Mouse (Mus musculus) CH12.LX (cell line): ENCODE measurements around the gene Sema7a. TPM values are rescaled to one million over a fixed set of nuclear protein-coding genes. Genes with fewer than 3 reads are reported as not detected.

ENCODE experiments used
- DNase-seq: peaks from one replicate; pipeline ENCODE4 v3.0.0-alpha.2; 2013; ENCODE audit errors: extremely low read depth
- H3K27ac ChIP-seq: 2 replicates; pipeline ENCODE4 v1.5.1; 2012; ENCODE audit warnings: low read depth, mild to moderate bottlenecking, control low read depth, moderate library complexity; ENCODE audit not compliant: insufficient read depth
- H3K27me3 ChIP-seq: replicated peaks from 2 replicates; pipeline ENCODE3; 2012; ENCODE audit warnings: inconsistent platforms
- H3K36me3 ChIP-seq, 2 experiments: replicated peaks in 1 of 2; 2 replicates each; pipeline versions ENCODE3 to v1.6.1; 2012; ENCODE audit warnings: inconsistent platforms in 1 of 2, low read length in 1 of 2, mild to moderate bottlenecking in 1 of 2, mixed read lengths in 1 of 2, moderate library complexity in 1 of 2; ENCODE audit not compliant: control insufficient read depth in 1 of 2, insufficient read depth in 1 of 2
- H3K4me1 ChIP-seq, 2 experiments: 2 replicates each; pipeline ENCODE4 v1.6.1; 2012; ENCODE audit warnings: inconsistent platforms in 1 of 2, moderate library complexity in 1 of 2; ENCODE audit not compliant: insufficient read depth in 2 of 2, control insufficient read depth in 1 of 2
- H3K4me2 ChIP-seq: 2 replicates; pipeline ENCODE4 v1.6.1; 2012; ENCODE audit warnings: low read depth, mild to moderate bottlenecking, control low read depth; ENCODE audit not compliant: poor library complexity, insufficient read depth, severe bottlenecking
- H3K4me3 ChIP-seq, 3 experiments: fragments of 150-350 bp in 1 of 3; sonication (generic) in 1 of 3; replicated peaks in 1 of 3; 2 replicates each; pipeline versions ENCODE3 to v1.5.1; 2011 to 2012; ENCODE audit warnings: low read depth in 2 of 3, low read length in 2 of 3, mild to moderate bottlenecking in 2 of 3, moderate library complexity in 2 of 3, control low read depth in 1 of 3, improper control_type of control experiment in 1 of 3, inconsistent platforms in 1 of 3, mixed read lengths in 1 of 3; ENCODE audit not compliant: poor library complexity in 1 of 3
- H3K79me2 ChIP-seq: replicated peaks from 2 replicates; pipeline ENCODE4 v1.6.1; 2012; ENCODE audit warnings: mild to moderate bottlenecking, moderate library complexity; ENCODE audit not compliant: control insufficient read depth, poor library complexity, insufficient read depth, severe bottlenecking; ENCODE audit errors: extremely low read depth
- H3K9ac ChIP-seq: 2 replicates; pipeline ENCODE4 v1.6.1; 2012; ENCODE audit warnings: low read depth, mild to moderate bottlenecking, control low read depth, moderate library complexity; ENCODE audit not compliant: insufficient read depth
- H3K9me3 ChIP-seq: replicated peaks from 2 replicates; pipeline ENCODE3; 2012; ENCODE audit warnings: low read length, inconsistent platforms, mixed read lengths
- CHD1 ChIP-seq: IDR thresholded peaks from 2 replicates; pipeline ENCODE4 v1.6.1; 2012; ENCODE audit warnings: low read depth, low read length, improper control_type of control experiment, inconsistent platforms
- CHD2 ChIP-seq: IDR thresholded peaks from 2 replicates; pipeline ENCODE4 v1.6.1; 2011; ENCODE audit warnings: low read length, improper control_type of control experiment
- CTCF ChIP-seq, 2 experiments: IDR thresholded peaks in 1 of 2; conservative IDR thresholded peaks in 1 of 2; 2 replicates each; pipeline ENCODE4 v1.5.1; 2011 to 2012; ENCODE audit warnings: low read depth in 2 of 2, low read length in 2 of 2, improper control_type of control experiment in 1 of 2, inconsistent platforms in 1 of 2, mild to moderate bottlenecking in 1 of 2, moderate library complexity in 1 of 2
- E2F4 ChIP-seq: IDR thresholded peaks from 2 replicates; pipeline ENCODE4 v1.6.1; 2011; ENCODE audit warnings: low read depth, low read length, improper control_type of control experiment; ENCODE audit not compliant: insufficient replicate concordance
- ELF1 ChIP-seq: IDR thresholded peaks from 2 replicates; pipeline ENCODE4 v1.6.1; 2014; ENCODE audit warnings: low read depth, mild to moderate bottlenecking, inconsistent platforms, low read length, improper control_type of control experiment
- EP300 ChIP-seq: IDR thresholded peaks from 2 replicates; pipeline ENCODE4 v1.6.1; 2011; ENCODE audit warnings: low read length, improper control_type of control experiment
- ETS1 ChIP-seq: conservative IDR thresholded peaks from 2 replicates; pipeline ENCODE4 v1.6.1; 2012; ENCODE audit warnings: low read depth, mild to moderate bottlenecking, inconsistent platforms, low read length, improper control_type of control experiment, moderate library complexity
- HCFC1 ChIP-seq: IDR thresholded peaks from 2 replicates; pipeline ENCODE4 v1.6.1; 2012; ENCODE audit warnings: low read depth, mild to moderate bottlenecking, inconsistent platforms, low read length, improper control_type of control experiment
- JUN ChIP-seq: IDR thresholded peaks from 2 replicates; pipeline ENCODE4 v1.6.1; 2011; ENCODE audit warnings: low read depth, mild to moderate bottlenecking, low read length, improper control_type of control experiment, moderate library complexity; ENCODE audit not compliant: insufficient read depth
- MAX ChIP-seq: IDR thresholded peaks from 2 replicates; pipeline ENCODE4 v1.6.1; 2011; ENCODE audit warnings: low read length, improper control_type of control experiment
- MAZ ChIP-seq: IDR thresholded peaks from 2 replicates; pipeline ENCODE4 v1.6.1; 2012; ENCODE audit warnings: low read depth, mild to moderate bottlenecking, inconsistent platforms, low read length, improper control_type of control experiment, moderate library complexity
- MEF2A ChIP-seq: IDR thresholded peaks from 2 replicates; pipeline ENCODE4 v1.6.1; 2014; ENCODE audit warnings: low read depth, mild to moderate bottlenecking, inconsistent platforms, low read length, improper control_type of control experiment, borderline replicate concordance
- NELFE ChIP-seq: IDR thresholded peaks from 2 replicates; pipeline ENCODE4 v1.6.1; 2011; ENCODE audit warnings: low read depth, low read length, improper control_type of control experiment
- NRF1 ChIP-seq: IDR thresholded peaks from 2 replicates; pipeline ENCODE4 v1.6.1; 2014; ENCODE audit warnings: low read depth, mild to moderate bottlenecking, inconsistent platforms, low read length, improper control_type of control experiment, moderate library complexity
- POLR2A ChIP-seq: IDR thresholded peaks from 2 replicates; pipeline ENCODE4 v1.6.1; 2011; ENCODE audit warnings: low read depth, mild to moderate bottlenecking, improper control_type of control experiment, low read length
- RCOR1 ChIP-seq: conservative IDR thresholded peaks from 2 replicates; pipeline ENCODE4 v1.6.1; 2012; ENCODE audit warnings: low read depth, mild to moderate bottlenecking, inconsistent platforms, low read length, improper control_type of control experiment
- SIN3A ChIP-seq: IDR thresholded peaks from 2 replicates; pipeline ENCODE4 v1.6.1; 2012; ENCODE audit warnings: low read length, improper control_type of control experiment, inconsistent platforms
- SMC3 ChIP-seq: IDR thresholded peaks from 2 replicates; pipeline ENCODE4 v1.6.1; 2011; ENCODE audit warnings: low read depth, low read length, improper control_type of control experiment
- TBP ChIP-seq: conservative IDR thresholded peaks from 2 replicates; pipeline ENCODE4 v1.6.1; 2011; ENCODE audit warnings: low read depth, low read length, improper control_type of control experiment
- TCF12 ChIP-seq: IDR thresholded peaks from 2 replicates; pipeline ENCODE4 v1.6.1; 2014; ENCODE audit warnings: low read depth, mild to moderate bottlenecking, inconsistent platforms, low read length, improper control_type of control experiment
- UBTF ChIP-seq: IDR thresholded peaks from 2 replicates; pipeline ENCODE4 v1.6.1; 2012; ENCODE audit warnings: low read depth, mild to moderate bottlenecking, inconsistent platforms, low read length, improper control_type of control experiment, moderate library complexity
- USF2 ChIP-seq: conservative IDR thresholded peaks from 2 replicates; pipeline ENCODE4 v1.6.1; 2011; ENCODE audit warnings: low read depth, low read length, improper control_type of control experiment
- ZMIZ1 ChIP-seq: IDR thresholded peaks from 2 replicates; pipeline ENCODE4 v1.6.1; 2012; ENCODE audit warnings: low read depth, mild to moderate bottlenecking, inconsistent platforms, low read length, improper control_type of control experiment
- ZNF384 ChIP-seq: IDR thresholded peaks from 2 replicates; pipeline ENCODE4 v1.6.1; 2012; ENCODE audit warnings: low read depth, low read length, improper control_type of control experiment, inconsistent platforms
- dilution Hi-C: fragments of 300-500 bp; cut with MboI; formaldehyde crosslinking; loops from 2 replicates; pipeline ENCODE4 v1.14.3; 2020; ENCODE audit warnings: low sequenced_read_pairs; ENCODE audit not compliant: extremely low pct_unique_long_range_greater_than_20kb, extremely low pct_ligation_motif_present
- in situ Hi-C: fragments of 300-500 bp; cut with MboI; formaldehyde crosslinking; loops from 3 replicates; pipeline ENCODE4 v1.14.3; 2019; ENCODE audit warnings: low sequenced_read_pairs, low pct_ligation_motif_present, low pct_unique_long_range_greater_than_20kb, mixed read lengths
- polyA plus RNA-seq: library from polyadenylated mRNA; unstranded; fragments of >175 nt; gene quantifications from 2 replicates; pipeline ENCODE4 v1.2.1, GENCODE M21; 2012; ENCODE audit warnings: low read depth; ENCODE audit not compliant: insufficient read length
- total RNA-seq, 2 experiments: library from RNA; depleted of rRNA; stranded (reverse); fragments of 300-350 nt in 1 of 2; fragments of >200 nt in 1 of 2; gene quantifications; 2 replicates each; pipeline ENCODE4 v1.2.3; 2012 to 2014

Sema7a gene
- total and polyA plus RNA-seq, 3 experiments = 88.6 to 181 (median 89.4) TPM

DNA sequence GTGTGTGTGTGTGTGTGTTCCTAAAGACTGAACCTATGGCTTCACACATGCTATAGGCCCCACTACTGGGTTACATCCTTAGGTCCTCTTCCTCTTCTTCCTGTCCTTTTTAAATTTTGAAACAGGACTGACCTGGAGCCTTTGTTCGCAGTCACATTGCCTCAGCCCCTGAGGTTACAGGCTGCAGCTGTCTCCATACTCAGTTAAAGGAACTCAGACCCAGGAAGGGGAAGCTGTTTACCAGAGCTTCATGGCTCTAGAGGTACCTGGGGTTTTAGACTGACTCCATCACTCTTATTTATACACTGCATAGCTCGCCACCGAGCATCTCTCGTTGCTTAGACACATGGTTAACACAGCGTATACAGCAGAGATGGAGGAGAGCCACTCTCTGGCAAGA is 31.5 kb downstream of the Sema7a start:
- no peaks in the 10 kb centered on the region for H3K79me2 ChIP-seq
- TF ChIP-seq CHD2 = no peak
- no peak; the same call in 1 of the 2 replicates for TF ChIP-seq SMC3
- no peak for TF ChIP-seq CHD1
- no peak overlapping the region for H3K4me2 ChIP-seq
- dilution Hi-C loops = no loop called here
- no peaks in the 10 kb centered on the region for H3K36me3 ChIP-seq
- in situ Hi-C loops = no loop called here
- H3K27me3 ChIP-seq = no peaks in the 10 kb centered on the region
- H3K27ac ChIP-seq = peak overlapping the region; percentile 98
- H3K4me3 ChIP-seq = peak overlapping the region in 1 of 3 experiments; percentile 13
- H3K9me3 ChIP-seq = peaks cover 1% of the 10 kb centered on the region
- no peak for DNase-seq
- peak overlapping the region; percentile 42 for H3K9ac ChIP-seq
- H3K4me1 ChIP-seq = peaks cover 67 to 97% of the 10 kb centered on the region in 2 experiments

DNA sequence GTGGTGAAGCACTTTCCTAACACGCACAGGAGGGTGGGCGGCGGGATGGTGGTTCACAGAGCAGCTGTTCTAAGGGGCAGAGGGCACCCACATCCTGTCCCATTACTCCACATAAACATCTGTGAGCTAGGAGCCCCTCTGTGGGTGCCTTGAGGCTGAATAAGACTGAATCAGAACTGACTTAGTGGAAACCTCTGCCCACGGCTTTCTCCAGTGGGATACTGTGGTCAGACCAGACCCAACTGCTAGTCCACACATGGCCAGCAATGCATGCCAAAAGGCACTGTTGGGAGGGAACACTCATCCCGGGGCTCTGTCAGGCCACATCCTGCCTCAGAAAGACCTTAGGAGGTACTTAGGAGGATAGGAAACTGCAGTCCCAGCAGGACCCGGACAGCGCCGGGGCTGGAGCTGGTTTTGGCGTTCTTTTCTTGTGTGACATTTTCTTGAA is 32.3 kb downstream of the Sema7a start:
- Histone ChIP-seq H3K4me1 (peaks cover 71 to 97% of the 10 kb centered on the region in 2 experiments), H3K4me2 (peak overlapping the region; percentile 52; the same call in 1 of the 2 replicates), H3K36me3 (no peaks in the 10 kb centered on the region), H3K4me3 (peak overlapping the region in 1 of 3 experiments; percentile 0), H3K79me2 (no peaks in the 10 kb centered on the region), H3K9me3 (peaks cover 7% of the 10 kb centered on the region), H3K9ac (peak overlapping the region; percentile 42), H3K27ac (peak overlapping the region; percentile 98), H3K27me3 (no peaks in the 10 kb centered on the region)
- no peak for TF ChIP-seq CTCF (conservative IDR thresholded peaks at IDR 0.05 in 1 of 2, IDR thresholded peaks at IDR 0.05 in 1 of 2; ENCODE audit: low read depth in 2 of 2, low read length in 2 of 2)
- no peak for TF ChIP-seq MAZ
- TF ChIP-seq SIN3A = 0 out of 2 replicates have a peak, but pooled peaks have one; percentile 15
- 0 out of 2 replicates have a peak, but pooled peaks have one; percentile 33 for TF ChIP-seq TCF12
- TF ChIP-seq POLR2A = no peak
- peak; percentile 49; the same call in 1 of the 2 replicates for TF ChIP-seq EP300
- in situ Hi-C loops (no loop called here), dilution Hi-C loops (no loop called here)
- no peak for DNase-seq

DNA sequence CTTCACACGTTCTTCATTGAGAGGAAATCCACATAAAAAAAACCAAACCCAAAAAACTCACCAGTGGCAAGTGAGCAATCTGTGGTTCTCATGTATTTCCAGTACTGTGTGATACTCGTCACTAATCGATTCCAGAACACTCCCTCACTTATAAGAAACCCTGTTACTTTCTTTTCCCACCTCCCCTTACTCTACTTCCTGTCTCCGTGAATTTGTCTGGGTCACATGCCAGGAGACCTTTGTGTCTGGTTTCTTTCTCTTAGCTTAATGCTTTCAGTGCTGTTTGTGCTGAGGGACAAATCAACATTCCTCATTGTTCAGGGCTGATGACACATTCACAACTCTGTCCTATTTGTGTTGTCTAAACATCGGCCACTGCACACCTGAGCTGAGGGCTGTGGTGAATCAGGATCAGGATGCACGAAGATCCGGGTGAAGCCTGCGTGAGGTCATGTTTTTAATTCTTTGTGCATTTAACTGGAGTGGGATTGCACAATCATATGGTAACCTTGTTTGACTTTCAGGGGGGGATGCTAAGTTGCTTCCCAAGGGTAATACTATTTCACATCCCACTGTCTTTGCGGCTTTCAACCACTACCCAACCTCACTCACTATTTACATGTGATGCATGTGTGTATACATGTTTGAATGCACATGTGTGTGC is 33.0 kb downstream of the Sema7a start:
- Histone ChIP-seq H3K27ac (peak overlapping the region; percentile 98), H3K27me3 (no peaks in the 10 kb centered on the region), H3K79me2 (no peaks in the 10 kb centered on the region), H3K36me3 (no peaks in the 10 kb centered on the region), H3K9me3 (peaks cover 12% of the 10 kb centered on the region), H3K9ac (peak overlapping the region; percentile 42; the same call in 1 of the 2 replicates), H3K4me1 (peaks cover 67 to 97% of the 10 kb centered on the region in 2 experiments), H3K4me2 (peak overlapping the region; percentile 52; the same call in 1 of the 2 replicates), H3K4me3 (no peak overlapping the region)
- DNase-seq = no peak
- dilution Hi-C loops = no loop called here
- in situ Hi-C loops = no loop called here
- TF ChIP-seq ETS1 (0 out of 2 replicates have a peak, but pooled peaks have one; percentile 7), NELFE (0 out of 2 replicates have a peak, but pooled peaks have one; percentile 40), JUN (no peak), CHD2 (no peak), USF2 (no peak), RCOR1 (no peak), ZMIZ1 (0 out of 2 replicates have a peak, but pooled peaks have one; percentile 29), TBP (no peak), MEF2A (no peak), NRF1 (no peak), HCFC1 (no peak), MAZ (0 out of 2 replicates have a peak, but pooled peaks have one; percentile 37), ZNF384 (peak; percentile 60), UBTF (no peak), EP300 (peak; percentile 22), MAX (peak; percentile 62), ELF1 (0 out of 2 replicates have a peak, but pooled peaks have one; percentile 13), POLR2A (no peak), E2F4 (no peak)
